Mouse (Mus musculus): ENCODE data around the gene Aff3. TPM values are rescaled to one million over a fixed set of nuclear protein-coding genes. Genes with fewer than 3 reads are reported as not detected.

Gene Aff3
- polyA plus RNA-seq, 1 experiment from 2014 or later = 20.6 TPM

DNA sequence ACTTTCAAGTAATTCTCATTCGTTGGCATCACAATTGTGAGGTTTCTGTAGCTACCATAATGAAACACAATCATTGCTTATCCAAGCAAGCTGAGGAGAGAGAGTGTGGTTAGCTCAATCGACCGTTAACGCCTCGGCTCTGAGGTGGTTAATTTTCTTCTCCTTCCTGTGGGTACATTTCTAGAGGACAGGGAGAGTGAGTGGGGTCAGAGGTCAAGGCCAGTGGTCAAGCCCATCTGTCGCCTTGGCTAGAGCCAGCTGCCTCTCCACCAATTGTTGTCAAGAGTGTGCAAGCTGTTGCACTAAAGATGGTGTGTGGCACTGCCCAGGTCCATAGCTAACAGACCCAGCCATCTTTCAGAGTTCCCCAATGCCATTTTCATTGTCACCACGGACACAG, 14.7 kb downstream of the Aff3 start:
- Histone ChIP-seq H3K4me1 (peaks cover 17% of the 10 kb centered on the region), H3K36me3 (no peaks in the 10 kb centered on the region), H3K4me3 (no peak overlapping the region), H3K9me3 (no peaks in the 10 kb centered on the region), H3K9ac (no peak overlapping the region), H3K4me2 (replicated peaks) (no peak overlapping the region), H3K27me3 (0 out of 2 replicates have a peak, but pooled peaks cover 5% of the 10 kb centered on the region), H3K27ac (no peak overlapping the region)
- no peak for ATAC-seq (ENCODE audit: low FRiP score, low read depth)
- WGBS = 65% methylated on average over 7 of the region's 7 CpGs

DNA sequence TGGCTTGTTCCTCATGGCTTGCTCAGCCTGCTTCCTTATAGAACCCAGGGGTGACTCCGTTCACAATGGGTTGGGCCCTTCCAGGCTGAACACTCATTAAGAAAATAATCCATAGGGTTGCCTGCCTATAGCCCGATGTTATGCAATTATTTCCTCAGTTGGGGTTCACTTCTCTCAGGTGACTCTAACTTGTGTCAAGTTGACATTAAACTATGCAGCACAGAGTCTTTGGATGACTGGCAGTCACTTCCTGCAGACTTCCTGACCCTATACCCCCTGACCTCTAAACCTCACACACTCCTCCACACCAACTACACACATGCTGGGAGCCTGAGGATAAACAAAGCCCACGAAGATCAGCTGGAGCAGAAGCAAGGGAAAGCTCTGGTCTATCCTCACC, 15.6 kb downstream of the Aff3 start:
- H3K9me3 ChIP-seq = no peaks in the 10 kb centered on the region
- peaks cover 17% of the 10 kb centered on the region for H3K4me1 ChIP-seq
- H3K27me3 ChIP-seq = 0 out of 2 replicates have a peak, but pooled peaks cover 8% of the 10 kb centered on the region
- no peak overlapping the region for H3K27ac ChIP-seq
- no peak for ATAC-seq (ENCODE audit: low FRiP score, low read depth)
- H3K9ac ChIP-seq = no peak overlapping the region
- H3K4me3 ChIP-seq = no peak overlapping the region
- H3K36me3 ChIP-seq = no peaks in the 10 kb centered on the region
- H3K4me2 ChIP-seq (replicated peaks) = no peak overlapping the region
- 60% methylated on average over 3 of the region's 3 CpGs for WGBS

DNA sequence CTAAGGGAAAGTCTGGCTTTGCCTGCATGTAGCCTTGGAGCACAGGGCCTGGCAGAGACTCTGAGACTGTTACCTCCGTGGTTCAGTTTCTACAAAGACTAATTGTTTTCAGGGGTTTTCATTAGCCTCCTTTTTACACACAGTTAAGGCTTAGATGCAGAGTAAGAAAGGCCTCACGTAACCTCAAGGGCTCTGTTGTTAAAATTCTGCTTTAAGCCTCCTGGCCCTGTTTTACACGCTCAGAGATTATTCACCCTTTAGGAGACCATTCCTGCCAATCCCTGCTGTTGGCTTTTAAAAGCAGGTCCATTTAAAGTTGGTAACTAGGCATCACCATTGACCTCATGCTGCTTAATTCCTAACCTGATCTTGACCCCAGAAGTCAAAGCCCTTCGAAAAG, 22.5 kb downstream of the Aff3 start:
- 19% methylated on average over 4 of the region's 4 CpGs for WGBS
- Histone ChIP-seq H3K9me3 (no peaks in the 10 kb centered on the region), H3K4me3 (no peak overlapping the region), H3K27ac (peak overlapping the region; percentile 69; the same call in 1 of the 2 replicates), H3K4me1 (peaks cover 19% of the 10 kb centered on the region), H3K27me3 (0 out of 2 replicates have a peak, but pooled peaks cover 5% of the 10 kb centered on the region), H3K9ac (no peak overlapping the region), H3K36me3 (no peaks in the 10 kb centered on the region), H3K4me2 (replicated peaks) (no peak overlapping the region)
- peak; percentile 77; the same call in 1 of the 2 replicates for ATAC-seq (ENCODE audit: low FRiP score, low read depth)

DNA sequence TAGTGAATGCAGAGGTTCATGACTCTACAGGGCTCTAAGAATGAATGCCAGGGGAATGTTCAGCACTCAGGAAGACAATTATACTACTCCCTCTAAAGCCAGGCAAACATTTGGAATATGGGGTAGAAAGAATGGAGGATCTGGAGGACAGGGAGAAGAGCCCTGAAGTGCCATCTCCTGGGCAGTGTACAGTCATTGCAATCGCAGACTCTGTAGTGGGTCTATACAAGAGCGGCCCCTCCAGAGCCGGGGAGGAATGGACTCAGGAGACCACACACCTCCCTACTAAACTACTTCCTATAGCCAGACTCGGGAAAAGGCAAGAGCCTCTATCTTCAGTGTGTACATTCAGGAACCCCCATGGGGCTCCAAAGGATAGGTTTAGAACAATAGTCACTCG, 25.1 kb downstream of the Aff3 start:
- H3K4me1 ChIP-seq = peaks cover 43% of the 10 kb centered on the region
- no peak for ATAC-seq (ENCODE audit: low FRiP score, low read depth)
- 71% methylated on average over 5 of the region's 5 CpGs for WGBS
- H3K9me3 ChIP-seq = no peaks in the 10 kb centered on the region
- H3K36me3 ChIP-seq = no peaks in the 10 kb centered on the region
- no peak overlapping the region for H3K9ac ChIP-seq
- H3K4me3 ChIP-seq = no peak overlapping the region
- H3K27me3 ChIP-seq = peaks cover 6% of the 10 kb centered on the region; the same call in 1 of the 2 replicates
- H3K27ac ChIP-seq = no peak overlapping the region
- no peak overlapping the region for H3K4me2 ChIP-seq (replicated peaks)

DNA sequence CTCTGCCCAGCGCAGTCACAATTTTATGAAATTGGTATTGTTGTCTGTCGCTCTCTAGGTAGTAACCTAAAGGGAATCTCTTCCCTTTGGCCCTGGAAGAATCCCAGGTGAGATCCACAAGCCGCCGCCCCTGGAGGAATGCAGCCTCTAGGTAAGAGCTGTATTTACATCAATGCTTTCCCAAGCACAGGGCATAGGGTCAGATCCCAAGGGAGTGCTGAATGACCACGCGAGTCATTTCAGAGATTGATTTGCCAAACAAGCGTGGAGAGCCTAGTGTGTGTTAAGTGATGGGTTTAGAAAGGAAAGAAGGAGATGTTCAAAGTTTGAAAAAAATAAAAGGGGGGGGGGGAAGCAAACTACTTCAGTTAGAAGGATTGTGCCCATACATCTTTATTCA, 29.2 kb downstream of the Aff3 start:
- Histone ChIP-seq H3K9ac (no peak overlapping the region), H3K36me3 (no peaks in the 10 kb centered on the region), H3K27me3 (peaks cover 28% of the 10 kb centered on the region; the same call in 1 of the 2 replicates), H3K4me1 (peaks cover 52% of the 10 kb centered on the region), H3K27ac (no peak overlapping the region), H3K4me3 (no peak overlapping the region), H3K4me2 (replicated peaks) (no peak overlapping the region), H3K9me3 (no peaks in the 10 kb centered on the region)
- WGBS = 65% methylated on average over 7 of the region's 7 CpGs
- no peak for ATAC-seq (ENCODE audit: low FRiP score, low read depth)

DNA sequence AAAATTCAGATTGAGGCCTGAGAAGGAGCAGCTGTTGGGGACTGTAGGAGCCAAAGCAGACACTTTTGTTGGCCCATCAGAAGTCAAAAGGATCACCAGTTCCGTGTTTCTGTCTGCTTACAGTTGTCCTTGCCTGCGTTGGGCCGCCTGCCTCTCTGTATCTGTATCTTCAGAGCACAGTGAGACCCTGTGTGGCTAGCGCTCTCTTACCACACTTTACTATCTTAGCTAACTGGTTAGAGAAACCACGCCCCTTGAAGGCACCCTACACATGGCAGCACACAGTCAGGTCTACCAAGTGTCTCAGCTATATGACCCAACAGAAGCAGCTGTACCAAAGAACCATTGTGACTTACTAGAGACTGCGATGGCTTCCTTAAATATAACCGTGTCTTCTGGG, 30.7 kb downstream of the Aff3 start:
- Histone ChIP-seq H3K4me2 (replicated peaks) (no peak overlapping the region), H3K36me3 (no peaks in the 10 kb centered on the region), H3K27ac (no peak overlapping the region), H3K9me3 (no peaks in the 10 kb centered on the region), H3K27me3 (peaks cover 29% of the 10 kb centered on the region; the same call in 1 of the 2 replicates), H3K4me3 (no peak overlapping the region), H3K9ac (no peak overlapping the region), H3K4me1 (peaks cover 60% of the 10 kb centered on the region)
- no peak for ATAC-seq (ENCODE audit: low FRiP score, low read depth)
- WGBS = 86% methylated on average over 7 of the region's 7 CpGs

DNA sequence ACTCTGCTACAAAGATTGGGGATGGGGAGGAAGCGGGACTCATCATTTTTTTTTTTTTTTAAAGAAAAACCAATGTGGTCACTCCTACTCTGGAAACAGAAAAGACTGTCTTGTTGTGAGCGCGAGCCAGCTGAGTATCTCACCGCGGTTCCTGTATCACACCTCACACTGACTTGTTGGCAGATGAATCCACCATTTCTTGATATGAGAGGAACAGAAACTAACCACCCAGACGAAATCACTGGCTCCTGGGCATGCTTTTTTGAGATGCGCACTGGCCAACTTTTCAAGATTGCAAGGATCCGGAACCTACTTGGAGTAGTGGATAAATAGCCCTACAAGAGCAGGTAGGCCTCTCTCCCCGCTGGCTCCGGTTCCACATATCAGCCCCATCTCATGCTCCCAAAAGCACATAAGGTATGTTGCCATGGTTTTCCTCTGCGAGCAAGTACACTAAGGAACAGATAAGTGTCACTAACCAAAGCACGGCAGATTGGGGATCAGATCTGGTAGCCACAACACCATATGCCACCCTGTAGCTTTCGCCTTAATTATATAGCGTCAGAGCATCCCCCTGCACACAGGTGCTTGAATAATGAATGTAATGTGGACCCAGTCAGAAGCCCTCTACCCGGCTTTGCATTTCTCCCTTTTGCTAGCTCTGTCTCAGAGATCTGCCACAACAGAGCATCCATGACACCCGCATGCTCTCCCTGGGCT, 32.1 kb downstream of the Aff3 start:
- 71% methylated on average over 16 of the region's 16 CpGs for WGBS
- no peak for ATAC-seq (ENCODE audit: low FRiP score, low read depth)
- H3K27ac ChIP-seq = no peak overlapping the region

DNA sequence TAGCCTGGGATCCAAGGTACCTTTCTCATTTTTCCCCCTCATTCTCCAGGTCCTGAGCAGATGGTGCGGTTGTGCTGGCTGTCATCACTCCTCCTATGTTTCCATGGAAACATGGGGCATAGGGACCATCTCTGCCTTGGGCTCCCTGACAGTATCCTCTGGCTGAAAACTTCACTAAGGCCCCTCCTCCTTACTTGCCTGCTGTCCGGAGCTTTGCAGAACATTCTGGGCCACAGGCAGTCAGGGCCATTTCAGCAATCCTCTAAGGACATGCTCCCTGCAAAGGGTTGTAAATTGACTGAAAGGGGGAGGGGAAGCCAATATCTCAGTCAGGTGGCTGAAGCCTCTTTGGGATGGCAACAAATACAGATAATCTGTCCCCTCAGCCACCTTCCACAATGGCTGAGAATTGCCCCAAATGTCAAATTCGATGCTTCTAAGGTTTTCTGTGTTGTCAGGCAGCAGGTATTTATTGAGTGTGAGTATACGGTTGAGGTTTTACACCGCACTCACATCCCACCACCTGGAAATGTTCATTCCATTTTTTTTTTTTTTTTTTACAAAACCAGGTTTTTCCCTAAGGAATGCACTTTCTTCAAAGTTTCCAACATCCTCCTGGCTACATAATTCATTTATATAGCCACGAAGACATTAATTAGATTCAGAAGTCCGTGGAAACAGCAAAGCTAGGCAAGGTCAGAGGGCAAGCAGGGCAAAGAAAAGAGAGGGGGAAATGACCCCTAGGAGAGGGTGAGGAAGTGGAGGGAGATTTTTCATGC, 33.1 kb downstream of the Aff3 start:
- Histone ChIP-seq H3K4me3 (no peak overlapping the region), H3K4me1 (peaks cover 66% of the 10 kb centered on the region), H3K9ac (no peak overlapping the region), H3K9me3 (no peaks in the 10 kb centered on the region), H3K4me2 (replicated peaks) (0 out of 2 replicates have a peak overlapping the region, but pooled peaks have one; percentile 11), H3K27me3 (peaks cover 32% of the 10 kb centered on the region; the same call in 1 of the 2 replicates), H3K27ac (no peak overlapping the region), H3K36me3 (no peaks in the 10 kb centered on the region)
- no peak for ATAC-seq (ENCODE audit: low FRiP score, low read depth)
- WGBS = 4% methylated on average over 7 of the region's 7 CpGs

More for the DNA sequence above, 32.1 kb downstream of the Aff3 start:
- Histone ChIP-seq H3K27me3 (peaks cover 32% of the 10 kb centered on the region; the same call in 1 of the 2 replicates), H3K4me1 (peaks cover 73% of the 10 kb centered on the region), H3K36me3 (no peaks in the 10 kb centered on the region), H3K9me3 (no peaks in the 10 kb centered on the region), H3K4me3 (no peak overlapping the region), H3K4me2 (replicated peaks) (no peak overlapping the region), H3K9ac (no peak overlapping the region)

DNA sequence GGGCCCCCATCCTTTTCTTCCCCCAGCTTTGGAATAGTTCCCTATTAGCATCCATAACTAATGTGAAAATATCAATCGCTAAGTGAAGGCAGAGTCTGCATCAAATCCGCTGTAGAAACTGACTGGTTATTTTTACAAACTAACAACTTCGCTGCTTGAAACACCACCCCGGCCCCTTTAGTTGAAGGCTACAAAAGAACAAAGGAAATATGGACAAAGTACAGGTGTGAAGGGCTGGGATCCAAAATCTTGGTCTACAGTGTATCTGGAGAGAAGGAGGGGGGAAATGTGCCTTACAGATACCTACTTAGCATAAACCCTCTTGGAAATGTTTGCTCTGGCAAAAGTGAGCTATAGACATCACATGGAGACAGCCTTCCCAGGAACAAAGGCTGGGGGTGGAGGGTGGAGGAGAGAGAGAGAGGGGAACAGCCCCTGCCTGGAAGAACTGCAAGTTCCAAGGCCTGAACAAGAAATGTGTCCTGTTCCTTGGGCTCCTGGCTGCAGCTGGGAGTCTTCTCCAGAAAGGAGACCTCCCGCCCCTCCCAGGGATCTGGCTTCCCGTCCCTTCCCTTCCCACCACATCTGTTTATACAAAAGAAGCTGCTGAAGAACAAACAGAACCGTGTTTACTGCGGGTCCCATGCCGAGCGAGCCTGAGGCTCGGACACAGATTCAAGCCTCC, 35.7 kb downstream of the Aff3 start:
- peak overlapping the region; percentile 97; the same call in 1 of the 2 replicates for H3K9ac ChIP-seq
- no peaks in the 10 kb centered on the region for H3K9me3 ChIP-seq
- H3K27ac ChIP-seq = peak overlapping the region; percentile 99
- H3K27me3 ChIP-seq = peaks cover 23% of the 10 kb centered on the region; the same call in 1 of the 2 replicates
- H3K4me2 ChIP-seq (replicated peaks) = peak overlapping the region; percentile 84
- 0 out of 2 replicates have a peak overlapping the region, but pooled peaks have one; percentile 91 for H3K4me3 ChIP-seq
- ATAC-seq (ENCODE audit: low FRiP score, low read depth) = no peak
- H3K36me3 ChIP-seq = no peaks in the 10 kb centered on the region
- 17% methylated on average over 11 of the region's 11 CpGs for WGBS
- peaks cover 68% of the 10 kb centered on the region for H3K4me1 ChIP-seq

DNA sequence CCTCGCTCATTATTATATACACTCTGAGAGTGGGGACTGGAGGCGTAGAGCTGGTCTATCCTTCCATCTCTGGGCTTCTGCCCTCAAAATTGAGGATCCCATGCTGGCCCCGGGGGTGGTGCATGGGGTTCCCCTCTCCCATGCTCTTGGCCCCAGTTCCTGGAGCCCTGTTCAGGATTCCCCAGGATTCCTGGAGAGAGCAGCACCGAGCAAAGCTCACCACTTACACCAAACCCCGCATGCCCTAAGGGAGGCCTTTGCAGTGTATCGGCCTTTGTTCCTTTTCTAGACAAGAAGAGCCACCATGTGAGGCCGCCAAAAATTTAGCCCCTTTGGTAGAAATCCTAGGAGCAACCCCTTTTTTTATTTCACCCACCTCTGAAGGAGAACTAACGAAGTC, 36.3 kb downstream of the Aff3 start:
- 19% methylated on average over 8 of the region's 8 CpGs for WGBS
- peaks cover 22% of the 10 kb centered on the region; the same call in 1 of the 2 replicates for H3K27me3 ChIP-seq
- H3K9me3 ChIP-seq = no peaks in the 10 kb centered on the region
- peak overlapping the region; percentile 97 for H3K9ac ChIP-seq
- peak overlapping the region; percentile 99 for H3K27ac ChIP-seq
- ATAC-seq (ENCODE audit: low FRiP score, low read depth) = peak; percentile 29; the same call in 1 of the 2 replicates
- H3K4me2 ChIP-seq (replicated peaks) = peak overlapping the region; percentile 84
- peaks cover 72% of the 10 kb centered on the region for H3K4me1 ChIP-seq
- H3K36me3 ChIP-seq = peaks cover under 1% of the 10 kb centered on the region; the same call in 1 of the 2 replicates
- H3K4me3 ChIP-seq = peak overlapping the region; percentile 91

DNA sequence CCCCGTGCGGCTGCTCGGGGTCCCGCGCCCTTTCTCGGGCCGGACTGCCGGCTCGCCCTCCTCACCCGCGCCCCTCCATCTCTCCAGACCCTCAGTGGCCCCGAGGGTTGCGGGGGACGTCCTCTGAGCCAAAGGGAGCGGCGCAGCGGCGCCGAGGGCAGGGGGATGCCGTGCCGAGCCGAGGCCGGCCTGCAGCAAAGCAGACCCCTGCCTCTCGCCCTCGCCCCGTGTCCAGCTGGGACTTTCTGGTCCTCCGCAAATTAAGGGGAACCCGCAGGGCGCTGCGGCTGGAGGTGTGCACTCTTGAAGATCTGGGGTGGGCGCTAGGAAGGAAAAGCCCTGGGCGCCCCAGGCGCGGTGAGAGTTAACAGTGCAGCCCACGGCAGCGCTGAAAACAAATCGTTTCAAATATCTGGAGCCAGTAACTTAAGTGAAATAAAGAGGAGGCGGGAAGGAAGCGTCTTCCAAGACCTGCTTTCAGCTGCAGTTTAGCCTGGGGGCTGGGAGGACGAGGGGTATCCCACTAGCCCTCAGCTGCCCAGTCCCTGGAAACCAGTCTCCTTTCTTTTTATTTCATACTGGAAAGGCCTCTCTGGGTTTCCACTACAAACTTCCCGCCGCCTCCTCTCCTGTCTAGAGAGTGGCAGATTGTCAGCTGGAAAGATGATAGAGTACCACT, 36.9 kb downstream of the Aff3 start:
- H3K4me3 ChIP-seq = peak overlapping the region; percentile 91
- peak overlapping the region; percentile 84 for H3K4me2 ChIP-seq (replicated peaks)
- H3K9me3 ChIP-seq = no peaks in the 10 kb centered on the region
- H3K36me3 ChIP-seq = peaks cover 4% of the 10 kb centered on the region; the same call in 1 of the 2 replicates
- ATAC-seq (ENCODE audit: low FRiP score, low read depth) = peak; percentile 69
- H3K27me3 ChIP-seq = peaks cover 18% of the 10 kb centered on the region; the same call in 1 of the 2 replicates
- H3K27ac ChIP-seq = peak overlapping the region; percentile 99
- peaks cover 70% of the 10 kb centered on the region for H3K4me1 ChIP-seq
- peak overlapping the region; percentile 97 for H3K9ac ChIP-seq
- under 1% methylated on average over 42 of the region's 42 CpGs for WGBS

Data from limb, embryonic 13.5 days (tissue).